Comparison of ENCODE assay signal across 25 mouse cellular contexts in genomic region chr3:52170847-52171246, GRCm38 (mm10).
"Had no signal": no experiment of that assay in that cellular context is flagged by ENCODE, and none has a peak within 500 bp of the region (broad histone marks: within the 10 kb centered on the region; RNA-seq: fewer than 3 reads in every experiment).

No protein-coding gene starts in this region.

- H3K9ac ChIP-seq: heart, embryonic 12.5 days; hindbrain, embryonic 12.5 days; hindbrain, embryonic 14.5 days; kidney, embryonic 15.5 days; limb, embryonic 12.5 days; liver, embryonic 12.5 days; liver, embryonic 14.5 days had no signal

- ATAC-seq: hindbrain, embryonic 16.5 days; liver, embryonic 12.5 days had no signal

- H3K36me3 ChIP-seq: heart, embryonic 12.5 days; hindbrain, embryonic 10.5 days; hindbrain, embryonic 12.5 days; kidney, embryonic 15.5 days; limb, embryonic 10.5 days; limb, embryonic 12.5 days; liver, embryonic 12.5 days had no signal

- H3K4me2 ChIP-seq: heart, embryonic 12.5 days; hindbrain, embryonic 12.5 days; hindbrain, embryonic 14.5 days; kidney, embryonic 15.5 days; limb, embryonic 12.5 days; liver, embryonic 12.5 days had no signal

- H3K9me3 ChIP-seq: heart, embryonic 12.5 days; hindbrain, embryonic 10.5 days; hindbrain, embryonic 12.5 days; kidney, embryonic 15.5 days; limb, embryonic 10.5 days; limb, embryonic 12.5 days; liver, embryonic 12.5 days had no signal

- H3K4me1 ChIP-seq: liver, embryonic 12.5 days had no signal

- DNase-seq: gastrocnemius, adult 2 months; gastrocnemius, postnatal 10 days; gastrocnemius, postnatal 25 days; heart, adult 2 months; heart, postnatal 10 days; heart, postnatal 4 days; kidney, adult 11 months; kidney, adult 2 months; kidney, adult 9 months; kidney, postnatal 14 days; kidney, postnatal 36 days; layer of hippocampus, adult 9-11 months; layer of hippocampus, postnatal 36 days; liver had no signal

- H3K27me3 ChIP-seq: hindbrain, embryonic 12.5 days; kidney, embryonic 15.5 days; liver, embryonic 12.5 days had no signal

- H3K27ac ChIP-seq: gastrocnemius, adult 2 months; heart, adult 2 months; hindbrain, embryonic 10.5 days; hindbrain, embryonic 12.5 days; hindbrain, embryonic 14.5 days; kidney, embryonic 15.5 days; kidney, postnatal 0 days; limb, embryonic 10.5 days; limb, embryonic 12.5 days; liver, embryonic 12.5 days; liver, embryonic 14.5 days had no signal

- H3K4me3 ChIP-seq: gastrocnemius, adult 2 months; heart, adult 2 months; heart, embryonic 12.5 days; hindbrain, embryonic 10.5 days; hindbrain, embryonic 12.5 days; kidney, embryonic 15.5 days; limb, embryonic 10.5 days; limb, embryonic 12.5 days; liver, embryonic 12.5 days had no signal
